Mouse (Mus musculus) bone marrow, adult 2 months (tissue): ENCODE results near the gene Fignl2. TPM values are rescaled to one million over a fixed set of nuclear protein-coding genes. Genes with fewer than 3 reads are reported as not detected.

Experiments
- H3K27ac ChIP-seq: fragments of 200-500 bp; 2 replicates; pipeline ENCODE4 v1.5.1; 2012; ENCODE audit warnings: low read depth, mild to moderate bottlenecking, control low read depth, inconsistent platforms, low read length; ENCODE audit not compliant: control insufficient read depth, poor library complexity, insufficient read depth
- H3K4me1 ChIP-seq: fragments of 200-500 bp; 2 replicates; pipeline ENCODE4 v1.6.1; 2011; ENCODE audit warnings: low read length; ENCODE audit not compliant: control insufficient read depth, insufficient read depth
- H3K4me3 ChIP-seq: fragments of 200-500 bp; replicated peaks from 2 replicates; pipeline ENCODE3; 2011; ENCODE audit warnings: mild to moderate bottlenecking, low read depth, low read length, control low read depth; ENCODE audit not compliant: control insufficient read depth
- CTCF ChIP-seq: fragments of 200-500 bp; IDR thresholded peaks from 2 replicates; pipeline ENCODE4 v1.5.1; 2011; ENCODE audit warnings: low read length, control low read depth; ENCODE audit not compliant: control insufficient read depth, insufficient read depth
- POLR2A ChIP-seq: fragments of 200-500 bp; IDR thresholded peaks from 2 replicates; pipeline ENCODE4 v1.6.1; 2011; ENCODE audit warnings: low read depth, mild to moderate bottlenecking, control low read depth, low read length, borderline replicate concordance; ENCODE audit not compliant: control insufficient read depth
- WGBS: fragments of 180-500 bp; shearing (Covaris S2); methylation state at CpG from one replicate; pipeline ENCODE4 v1.1.7; 2018; 5-methylcytosine and 5-hydroxymethylcytosine counted together
- polyA plus RNA-seq: library from polyadenylated mRNA; stranded (reverse); fragments of >200 nt; gene quantifications from 2 replicates; pipeline ENCODE4 v1.2.4, GENCODE M21; 2011; ENCODE audit warnings: low replicate concordance; ENCODE audit not compliant: missing spikeins, insufficient read depth, insufficient read length

Fignl2 gene
- polyA plus RNA-seq, 1 experiment, result 1.9 TPM

DNA sequence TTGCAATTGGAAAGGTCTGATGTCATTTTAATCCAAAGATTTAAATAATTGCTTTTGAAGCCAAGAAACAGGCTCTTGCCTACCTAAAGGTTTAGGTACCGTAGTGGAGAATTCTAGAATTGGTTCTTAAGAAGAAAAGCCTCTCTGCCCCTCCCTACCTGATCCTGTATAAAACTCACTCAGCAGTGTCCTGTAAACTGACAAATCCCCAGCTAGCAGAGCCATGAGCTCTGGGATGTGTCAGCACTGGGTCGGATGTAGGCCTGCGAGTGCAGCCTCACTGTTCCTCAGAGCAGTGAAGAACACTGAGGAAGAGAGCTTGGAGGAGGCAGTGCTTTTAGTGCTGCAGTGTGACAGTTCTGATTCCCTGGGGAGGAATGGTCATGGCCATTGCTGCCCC, 73.8 kb downstream of the Fignl2 start:
- TF ChIP-seq POLR2A, result no peak
- TF ChIP-seq CTCF, result no peak
- H3K4me1 ChIP-seq, result no peaks in the 10 kb centered on the region; the same call in 1 of the 2 replicates
- no peak overlapping the region for H3K4me3 ChIP-seq
- no peak overlapping the region for H3K27ac ChIP-seq
- WGBS, result 76% methylated on average over 3 of the region's 3 CpGs

DNA sequence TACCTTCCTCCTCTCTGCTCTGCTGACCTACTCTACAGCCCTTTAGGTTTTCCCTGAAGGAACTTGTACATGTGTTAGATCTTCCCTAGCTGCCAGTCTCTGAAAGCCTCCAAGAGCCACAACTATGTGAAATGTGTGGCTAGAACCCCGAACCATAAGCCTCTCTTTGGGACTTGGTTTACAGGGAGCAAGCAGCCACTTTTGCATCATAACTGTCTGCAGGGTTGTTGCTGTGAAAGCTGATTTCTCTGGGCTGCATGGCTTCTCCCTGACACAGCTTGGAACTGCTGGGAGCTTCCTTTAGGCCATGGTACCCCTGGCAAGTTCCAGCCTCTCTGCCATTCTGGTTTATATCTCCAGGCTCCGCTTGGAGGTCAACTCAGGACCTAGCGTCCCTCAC, 75.9 kb downstream of the Fignl2 start:
- Histone ChIP-seq H3K27ac (no peak overlapping the region), H3K4me1 (no peaks in the 10 kb centered on the region; the same call in 1 of the 2 replicates), H3K4me3 (no peak overlapping the region)
- TF ChIP-seq POLR2A (no peak), CTCF (no peak)
- 71% methylated on average over 3 of the region's 3 CpGs for WGBS

DNA sequence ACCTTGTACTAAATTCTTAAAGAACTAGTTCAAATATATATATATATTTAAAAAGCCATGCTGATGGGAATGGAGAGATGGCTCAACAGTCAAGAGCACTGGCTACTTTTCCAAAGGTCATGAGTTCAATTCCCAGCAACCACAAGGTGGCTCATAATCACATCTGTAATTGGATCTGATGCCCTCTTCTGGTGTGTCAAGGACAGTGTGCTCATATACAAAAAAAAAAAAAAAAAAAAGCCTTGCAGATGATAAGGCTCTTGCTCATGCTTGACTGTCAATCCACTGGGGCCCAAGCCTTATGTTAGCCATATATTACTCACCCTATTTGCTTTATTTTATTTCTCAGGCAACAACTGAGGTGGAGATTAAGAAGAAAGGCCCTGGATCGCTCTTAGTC, 76.7 kb downstream of the Fignl2 start:
- no peak for TF ChIP-seq POLR2A
- no peak for TF ChIP-seq CTCF
- H3K4me1 ChIP-seq, result no peaks in the 10 kb centered on the region
- no peak overlapping the region for H3K27ac ChIP-seq
- H3K4me3 ChIP-seq, result no peak overlapping the region
- 84% methylated on average over 1 of the region's 1 CpGs for WGBS

Other genes starting within 250 kb of the Fignl2 start
- gene Scn8a, start 208.7 kb downstream of the Fignl2 start, polyA plus RNA-seq, result not detected in 2 replicates
- not detected in 2 replicates for gene Gm47841, start 31.2 kb downstream of the Fignl2 start, polyA plus RNA-seq
- not detected in 2 replicates for gene Ankrd33, start 37.2 kb upstream of the Fignl2 start, polyA plus RNA-seq
- 7.3 and 21.9 TPM in 2 replicates for gene Acvrl1, start 50.0 kb upstream of the Fignl2 start, polyA plus RNA-seq
- gene Acvr1b, start 95.5 kb upstream of the Fignl2 start, polyA plus RNA-seq, result 3.6 and 6.4 TPM in 2 replicates
- 2.5 and 2.6 TPM in 2 replicates for gene Grasp, start 145.6 kb upstream of the Fignl2 start, polyA plus RNA-seq
- 9.1 and 10.0 TPM in 2 replicates for gene Nr4a1, start 175.7 kb upstream of the Fignl2 start, polyA plus RNA-seq
- gene Atg101, start 205.7 kb upstream of the Fignl2 start, polyA plus RNA-seq, result 27.4 and 42.0 TPM in 2 replicates
- 0.50 and 1.4 TPM in 2 replicates for gene 6030408B16Rik, start 214.6 kb upstream of the Fignl2 start, polyA plus RNA-seq